Mouse (Mus musculus): ENCODE measurements around the gene Gpatch2l.

Gene Gpatch2l

DNA sequence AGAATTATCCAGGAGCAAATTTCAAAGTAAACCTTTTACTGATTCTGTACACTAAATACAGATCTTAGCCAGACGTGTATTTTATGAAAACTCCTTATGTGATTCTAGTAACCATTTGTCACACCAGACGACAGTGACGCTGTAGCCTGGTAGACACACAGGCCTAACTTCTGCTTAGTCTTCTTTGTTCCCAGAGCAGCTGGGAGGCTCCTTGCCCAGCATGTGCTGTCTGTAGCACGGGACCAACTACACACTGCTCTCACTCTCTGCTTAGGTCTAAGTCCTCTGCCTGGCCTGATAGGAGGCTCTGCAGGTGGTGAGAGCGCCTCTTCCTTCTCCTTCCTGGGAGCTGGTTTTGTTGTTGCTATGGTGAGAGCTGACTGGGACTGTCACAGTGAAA lies 35.2 kb downstream of the Gpatch2l start:
- DNase-seq (ENCODE audit: low spot score), result no peak

DNA sequence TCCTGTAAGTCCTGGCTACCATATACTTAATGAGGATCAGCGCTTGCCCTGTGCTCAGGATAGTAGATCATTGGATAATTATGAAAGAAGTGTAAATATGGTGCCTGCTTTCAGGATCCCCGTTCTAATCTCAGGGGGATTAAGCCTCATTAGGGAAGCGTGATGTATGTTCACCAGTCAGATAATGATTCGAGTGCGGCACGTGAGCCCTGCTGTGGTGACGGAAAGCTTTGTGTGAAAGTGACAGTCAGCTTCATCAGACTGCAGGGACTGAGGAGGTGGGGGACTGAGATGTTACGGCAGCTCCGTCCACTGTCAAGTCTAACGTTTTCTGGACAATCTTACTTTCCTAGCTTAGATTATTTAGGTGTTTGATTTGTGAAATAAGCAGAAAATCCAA lies 38.3 kb downstream of the Gpatch2l start:
- DNase-seq (ENCODE audit: low spot score), result no peak

DNA sequence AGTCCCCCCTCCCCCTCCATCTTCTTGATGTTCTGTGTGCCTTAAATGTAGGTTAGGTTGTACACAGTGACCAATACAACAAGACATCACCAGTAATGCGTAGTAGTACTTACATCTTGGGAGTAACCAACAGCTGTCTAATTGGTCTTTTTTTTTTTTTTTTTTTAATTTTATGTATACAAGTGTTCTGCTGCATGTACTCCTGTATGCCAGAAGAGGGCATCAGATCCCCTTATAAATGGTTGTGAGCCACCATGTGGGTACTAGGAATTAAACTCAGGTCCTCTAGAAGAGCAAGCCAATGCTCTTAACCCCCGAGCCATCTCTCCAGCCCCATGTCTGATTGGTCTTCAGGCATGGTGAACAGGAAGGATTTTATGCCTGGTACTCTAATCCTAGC lies 44.0 kb downstream of the Gpatch2l start:
- DNase-seq (ENCODE audit: low spot score), result no peak

DNA sequence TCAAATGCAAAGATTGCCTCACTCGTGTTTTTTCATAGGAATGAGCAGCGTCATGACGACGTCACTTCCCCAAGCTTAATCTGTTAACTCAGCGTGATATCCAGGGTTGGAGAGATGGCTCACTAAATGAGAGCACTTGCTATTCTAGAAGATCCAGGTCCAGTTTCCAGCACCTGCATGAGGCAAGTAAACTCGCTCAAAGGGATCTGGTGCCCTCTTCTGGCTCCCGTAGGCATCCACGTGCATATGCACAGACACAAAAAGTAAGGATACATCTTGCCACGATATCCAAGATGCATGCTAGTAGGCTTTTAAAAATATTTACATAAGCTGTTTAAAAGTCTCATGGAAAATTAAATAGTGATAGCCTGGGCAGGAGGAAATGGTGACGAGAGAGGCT lies 55.8 kb downstream of the Gpatch2l start:
- DNase-seq (ENCODE audit: low spot score), result no peak

DNA sequence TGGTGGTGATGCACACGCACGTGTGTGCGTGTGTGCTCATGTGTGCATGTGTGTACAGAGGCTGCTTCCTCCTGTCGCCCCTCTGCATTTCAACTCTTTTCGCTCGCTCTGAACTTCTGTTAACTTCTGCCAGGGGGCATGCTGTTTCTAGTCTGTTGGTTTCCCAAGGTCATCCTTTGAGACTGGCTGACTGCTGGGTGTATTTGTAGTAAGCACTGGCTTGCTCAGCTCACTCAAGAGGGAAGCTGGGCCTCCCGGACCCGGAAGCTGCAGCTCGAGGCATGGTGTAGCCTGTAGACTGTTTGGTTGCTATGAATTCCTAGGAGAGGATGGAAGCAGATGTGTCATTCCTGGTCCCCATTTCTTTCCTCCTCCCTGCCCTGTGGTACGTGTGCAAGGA lies 61.3 kb downstream of the Gpatch2l start:
- no peak for DNase-seq (ENCODE audit: low spot score)

DNA sequence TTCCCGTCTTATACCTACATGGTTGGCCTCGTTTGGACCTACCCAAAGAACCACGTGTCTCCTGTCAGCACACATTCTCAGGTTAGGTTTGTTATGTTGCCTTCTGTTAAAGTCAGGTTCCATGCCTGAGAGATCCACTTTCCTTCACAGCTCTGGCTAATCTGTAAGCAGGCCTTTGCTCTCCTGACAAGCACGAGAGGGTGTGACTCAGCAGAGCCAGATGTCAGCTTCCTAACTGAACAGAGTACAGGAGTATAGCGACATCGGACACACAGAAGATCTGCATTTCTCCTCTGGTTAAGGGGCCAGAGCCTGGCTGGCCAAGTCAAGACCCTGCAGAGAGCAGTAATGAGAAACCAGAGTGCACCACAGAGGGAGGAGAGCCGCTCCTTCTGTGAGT lies 63.4 kb downstream of the Gpatch2l start:
- no peak for DNase-seq (ENCODE audit: low spot score)

- peak; percentile 20 for DNase-seq (ENCODE audit: low spot score)
Observed at GRCm38 (mm10) chr12:86305635-86306243, 64.1 kb downstream of the Gpatch2l start.

GRCm38 (mm10) chr12:86309474-86309873 lies 67.8 kb downstream of the Gpatch2l start:
- no peak for DNase-seq (ENCODE audit: low spot score)

DNA sequence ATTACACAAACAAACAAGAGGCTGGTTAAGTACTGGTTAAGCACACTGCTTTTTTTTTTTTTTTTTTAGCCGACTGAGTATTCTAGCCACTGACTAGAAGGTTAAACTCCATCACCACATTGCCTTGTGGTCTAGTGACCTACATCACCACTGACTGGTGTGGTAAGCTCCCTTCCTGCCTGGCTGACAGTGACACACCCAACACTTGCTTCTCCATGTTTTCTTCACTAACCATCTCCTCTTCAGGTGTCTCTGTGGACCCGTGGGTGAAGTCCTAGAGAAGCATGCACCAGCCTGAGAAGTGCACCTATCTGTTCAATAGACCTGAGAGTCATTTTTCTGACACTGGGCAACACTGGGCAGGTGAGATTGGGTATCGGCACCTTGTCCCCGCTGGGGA lies 68.2 kb downstream of the Gpatch2l start:
- DNase-seq (ENCODE audit: low spot score), result no peak

DNA sequence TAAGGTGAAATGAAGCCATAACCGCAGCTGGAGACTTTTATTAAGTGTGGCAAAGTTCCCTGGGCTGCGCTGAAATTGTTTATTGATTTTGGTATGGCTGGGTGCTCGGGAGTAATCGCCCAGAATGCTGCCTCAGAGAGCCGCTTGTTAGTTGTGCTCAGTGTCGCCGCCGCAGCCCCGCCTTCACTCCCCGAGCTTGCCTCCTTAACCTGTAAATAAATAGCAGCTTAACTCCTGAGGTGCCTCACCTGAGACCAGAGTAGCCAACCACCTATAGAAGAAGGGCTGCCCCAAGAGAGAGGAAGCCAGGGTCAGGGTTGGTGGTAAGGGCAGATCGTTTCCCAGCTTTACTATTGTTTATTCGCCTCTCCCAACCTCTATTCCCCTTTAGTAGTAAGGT lies 79.0 kb downstream of the Gpatch2l start:
- DNase-seq (ENCODE audit: low spot score), result no peak

GRCm38 (mm10) chr12:86324297-86324696 lies 82.6 kb downstream of the Gpatch2l start:
- no peak for DNase-seq (ENCODE audit: low spot score)

DNA sequence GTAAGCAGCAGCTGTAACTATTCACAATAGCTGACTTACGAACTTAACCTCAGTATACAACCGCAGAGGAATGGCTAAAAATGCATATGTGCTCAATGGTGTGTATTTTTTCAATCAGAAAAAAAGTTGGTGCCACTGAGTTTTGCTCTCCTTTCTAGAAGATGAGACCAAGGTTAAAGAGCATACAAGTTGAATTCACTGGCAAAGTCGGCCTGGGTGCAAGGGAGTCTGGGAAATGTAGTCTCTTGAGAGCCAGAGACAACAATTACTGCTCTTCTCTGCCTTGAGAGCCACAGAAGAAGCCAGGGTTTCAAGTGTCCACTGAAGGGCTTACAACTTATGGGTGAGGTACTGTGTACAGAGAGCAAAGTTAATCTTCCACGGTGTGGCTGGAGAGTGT lies 88.2 kb downstream of the Gpatch2l start:
- no peak for DNase-seq (ENCODE audit: low spot score)

DNA sequence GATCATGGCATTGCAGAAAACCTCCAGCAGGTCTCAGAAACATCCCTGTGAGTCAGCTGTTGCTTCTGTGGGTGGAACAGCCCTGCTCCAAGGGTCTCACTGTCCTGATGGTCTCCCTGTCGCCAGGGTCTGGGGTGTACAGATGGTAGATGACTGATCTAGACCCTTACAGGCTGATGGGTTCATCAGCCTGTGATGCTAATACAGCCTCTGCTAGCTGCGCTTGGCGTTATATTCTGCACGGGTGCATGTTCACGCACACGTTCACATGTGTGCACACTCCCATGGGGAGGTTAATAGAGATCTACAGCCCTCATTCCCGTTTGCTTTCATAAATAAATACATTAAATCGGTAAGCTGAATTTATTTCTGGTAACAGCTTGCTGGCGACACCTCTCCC lies 89.0 kb downstream of the Gpatch2l start:
- no peak for DNase-seq (ENCODE audit: low spot score)

DNA sequence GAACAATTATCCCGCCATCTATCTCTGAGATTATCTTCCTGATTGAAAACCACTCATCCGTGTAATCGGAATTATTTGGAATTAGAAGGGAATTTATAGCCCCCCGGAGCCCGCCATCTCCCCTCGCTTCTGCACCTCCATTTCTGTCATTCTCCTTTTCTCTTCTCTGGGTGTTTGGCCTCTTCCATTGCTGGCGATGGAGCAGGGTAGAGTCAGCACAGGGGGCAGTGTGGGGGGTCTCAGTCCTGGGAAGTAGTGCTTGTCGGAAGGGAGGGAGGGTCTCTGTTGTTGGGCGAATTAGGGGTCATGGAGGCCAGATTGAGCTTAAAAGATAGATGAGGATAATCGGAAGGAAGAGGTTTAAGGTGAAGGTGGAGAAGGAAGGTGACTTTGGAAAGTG lies 89.6 kb downstream of the Gpatch2l start:
- no peak for DNase-seq (ENCODE audit: low spot score)

DNA sequence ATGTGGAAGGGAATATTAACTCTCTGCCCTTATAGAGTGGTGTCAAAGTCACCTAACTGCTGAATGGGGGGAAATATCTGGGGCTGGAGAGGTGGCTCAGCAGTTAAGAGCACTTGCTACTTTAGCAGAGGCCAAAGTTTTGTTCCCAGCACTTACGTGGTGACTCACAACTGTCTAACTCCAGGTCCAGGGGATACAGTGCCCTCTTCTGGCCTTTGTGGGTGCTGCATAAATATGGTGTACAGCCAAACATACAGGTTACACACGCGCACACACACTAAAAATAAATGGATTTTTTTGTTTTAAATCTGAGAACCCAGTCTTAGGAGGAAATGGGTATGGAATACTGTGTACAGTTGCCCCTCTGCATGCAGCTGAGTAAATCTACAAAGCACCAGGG lies 94.6 kb downstream of the Gpatch2l start:
- DNase-seq (ENCODE audit: low spot score), result no peak

DNA sequence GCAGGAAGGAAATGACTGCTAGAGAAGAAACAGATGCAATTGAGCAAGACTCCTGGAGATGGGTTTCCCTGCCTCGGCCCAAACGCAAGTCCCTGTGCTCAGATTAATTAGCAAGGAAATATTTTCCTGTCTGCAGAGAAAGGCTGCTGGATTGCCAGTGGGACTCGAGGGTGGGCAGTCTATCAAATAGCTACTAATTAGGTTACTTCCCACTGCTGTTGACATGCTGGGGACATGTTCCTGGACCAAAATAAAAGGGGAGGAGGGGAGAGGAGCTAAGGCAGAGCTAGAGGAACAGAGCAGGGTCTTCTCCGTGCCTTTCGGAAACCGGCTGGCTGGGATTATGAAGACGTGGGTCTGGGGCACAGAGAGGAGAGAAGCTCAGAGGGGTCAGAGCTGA lies 95.2 kb downstream of the Gpatch2l start:
- DNase-seq (ENCODE audit: low spot score), result no peak

Measured in ovary, postnatal 36 days (tissue).